Comparison of ENCODE assay signal across 8 mouse cellular contexts in the genomic region with DNA sequence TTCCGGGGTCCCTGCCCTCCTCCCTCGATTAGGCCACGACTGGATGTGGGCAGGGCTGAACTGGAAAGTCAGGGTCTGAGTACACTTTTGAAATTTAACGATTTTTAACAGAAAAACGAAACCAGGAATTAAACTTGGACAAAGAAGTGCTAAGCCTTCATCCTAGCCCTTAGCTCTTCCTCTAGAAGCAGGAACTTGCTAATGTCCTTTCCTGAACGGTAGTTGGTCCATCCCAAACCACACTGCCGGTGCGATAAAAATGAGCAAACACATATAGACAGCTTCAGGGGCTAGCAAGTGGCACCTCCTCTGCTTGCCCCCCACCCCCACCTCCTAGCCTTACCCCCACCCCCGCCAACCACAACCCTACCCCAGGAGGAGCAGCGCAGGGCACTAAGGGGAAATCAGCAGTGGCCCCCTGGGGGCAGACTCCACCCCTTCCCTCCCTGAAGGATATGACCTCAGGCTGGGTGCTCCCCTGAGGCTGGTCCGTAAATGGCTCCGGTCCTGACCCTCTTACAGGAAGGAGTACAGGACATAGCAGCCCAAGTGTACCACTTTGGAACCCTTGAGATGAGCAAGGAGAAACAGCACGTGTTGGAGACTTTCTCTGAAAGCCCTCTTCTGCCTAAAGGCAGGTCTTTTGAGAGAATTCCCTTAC.
DNase-seq lines count a peak whose midpoint lies in the region.

No protein-coding gene starts in this region.

- peak; percentile 94 for DNase-seq in A20 (ENCODE audit: low read depth, low spot score)
- peak; percentile 15 for DNase-seq in NIH3T3 (ENCODE audit: low read depth)
- peak; percentile 99 for DNase-seq in heart, adult 11 months
- peak; percentile 8 to 40 for DNase-seq in kidney, adult 8-10 months
- DNase-seq in lung, postnatal 25 days (ENCODE audit: low spot score): peak; percentile 70
- DNase-seq in thymus, adult 18-20 months: peak; percentile 65 to 79
- DNase-seq in right cerebral cortex, postnatal 4 days: no peak
- no peak for DNase-seq in cerebellum, postnatal 36 days

Comparison
In these comparisons a context has a peak if more than half of its experiments do, and no peak if none do; other contexts are left out.
1. DNase-seq: peak in A20 (single experiment), NIH3T3 (single experiment), heart, adult 11 months (single experiment), kidney, adult 8-10 months (2 of 2), lung, postnatal 25 days (single experiment) and thymus, adult 18-20 months (2 of 2); none in right cerebral cortex, postnatal 4 days (single experiment) and cerebellum, postnatal 36 days (0 of 2).